Mouse (Mus musculus) urinary bladder, postnatal 14 days (tissue): ENCODE results near the gene Sergef.

ENCODE experiments used
- DNase-seq: peaks from one replicate; pipeline ENCODE4 v3.0.0; 2021; ENCODE audit warnings: low spot score

Gene Sergef

DNA sequence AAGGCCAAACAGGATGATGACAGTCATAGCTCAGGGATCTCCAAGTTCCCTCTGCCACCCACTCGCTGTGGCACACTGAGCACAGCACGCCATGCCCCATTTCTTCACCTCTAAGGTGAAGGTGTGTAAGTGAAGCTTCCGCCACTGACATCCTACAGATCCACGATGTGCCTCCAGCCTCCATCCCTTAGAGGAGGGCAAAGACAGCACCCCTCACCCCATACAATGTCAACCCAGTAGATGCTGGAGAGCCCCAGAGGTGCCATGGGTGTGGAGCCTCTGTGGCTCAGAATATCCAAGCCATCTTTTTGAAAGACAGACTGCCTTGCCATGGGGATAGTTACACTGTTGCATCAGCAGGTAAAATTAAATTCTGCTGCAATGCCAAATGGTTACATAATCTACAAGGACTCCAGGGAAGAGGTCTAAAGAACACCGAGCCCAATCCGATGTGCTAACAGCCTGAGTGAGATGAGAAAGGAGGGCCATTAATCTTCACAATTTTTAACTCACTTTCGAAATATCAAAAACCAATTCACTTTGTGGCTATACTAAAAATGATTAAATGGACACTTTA is 23.1 kb downstream of the Sergef start:
- DNase-seq, result no peak

GRCm38 (mm10) chr7:46615256-46615977 is 24.2 kb downstream of the Sergef start:
- DNase-seq, result no peak

DNA sequence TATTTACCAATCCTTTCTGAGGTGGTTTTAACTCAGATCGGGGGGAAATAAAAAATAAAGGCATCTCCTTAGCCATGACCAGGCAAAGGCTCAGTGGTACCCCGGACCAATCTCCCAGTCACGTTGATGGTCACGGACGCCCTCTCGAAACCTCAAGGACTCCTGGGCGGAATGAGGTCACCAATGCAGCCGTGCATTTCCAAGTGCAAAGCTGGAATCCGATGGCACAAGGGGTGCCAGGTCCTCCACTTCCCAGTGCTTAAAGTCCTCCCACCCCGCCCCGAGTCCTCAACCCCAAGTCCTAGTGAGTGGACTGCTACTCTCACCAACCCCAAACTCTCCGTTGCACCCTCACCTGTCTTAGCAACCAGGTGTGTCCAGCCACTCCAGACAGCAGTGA is 25.3 kb downstream of the Sergef start:
- DNase-seq, result no peak

GRCm38 (mm10) chr7:46613091-46613490 is 26.5 kb downstream of the Sergef start:
- DNase-seq, result no peak

- no peak for DNase-seq
Observed at GRCm38 (mm10) chr7:46612421-46612937, 27.1 kb downstream of the Sergef start.

GRCm38 (mm10) chr7:46611970-46612369 is 27.6 kb downstream of the Sergef start:
- peak; percentile 53 for DNase-seq

DNA sequence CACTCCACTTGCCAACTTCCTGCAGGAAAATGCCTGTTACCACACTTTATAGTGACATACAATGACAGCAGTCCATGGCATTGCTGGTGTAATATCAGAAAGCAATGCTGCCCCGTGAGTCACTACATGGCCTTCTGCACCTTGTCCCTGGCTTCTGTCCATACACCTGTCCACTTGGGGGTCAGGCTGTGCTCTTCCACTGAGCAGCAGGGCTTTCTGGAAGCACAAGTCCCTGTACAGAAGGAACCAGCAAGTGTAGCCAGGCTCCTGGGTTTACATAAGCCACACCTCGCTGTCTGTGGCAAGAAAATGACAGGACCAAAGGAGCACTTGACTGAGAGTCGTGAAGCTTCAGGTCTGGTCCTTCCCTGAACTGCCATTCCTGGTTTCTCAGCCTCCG is 30.3 kb downstream of the Sergef start:
- no peak for DNase-seq

DNA sequence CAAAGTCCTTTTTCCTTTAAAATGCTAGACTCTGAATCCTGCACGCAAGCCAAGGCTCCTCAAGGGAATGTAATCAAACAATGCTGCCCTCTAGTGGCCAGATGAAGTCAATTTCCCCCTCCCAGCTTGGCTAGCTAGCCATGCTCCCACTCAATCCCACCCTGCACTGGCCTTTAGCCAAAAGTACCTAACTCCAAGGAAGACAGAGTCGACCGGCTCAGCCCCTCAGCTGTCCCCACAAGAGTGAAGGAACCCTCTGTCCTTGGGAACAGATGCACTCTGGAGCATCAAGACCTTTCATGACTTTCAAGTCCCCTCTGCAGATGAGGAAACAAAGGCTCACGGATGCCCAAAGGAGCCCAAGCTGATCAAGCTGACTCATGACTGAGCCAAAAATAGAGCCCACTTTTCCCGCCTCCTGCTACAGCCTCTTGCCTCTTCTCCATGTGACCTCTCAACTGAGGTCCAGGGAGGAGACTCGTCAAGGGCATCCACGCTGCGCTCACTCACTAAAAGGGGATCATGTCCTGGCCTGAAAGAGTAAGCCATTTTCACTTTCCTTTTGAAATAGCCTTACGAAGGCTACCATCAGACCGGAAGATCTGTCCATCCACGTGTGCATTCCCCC is 32.1 kb downstream of the Sergef start:
- DNase-seq, result peak; percentile 46

- DNase-seq, result no peak
Observed at GRCm38 (mm10) chr7:46607031-46607426, 32.6 kb downstream of the Sergef start.

- peak; percentile 71 for DNase-seq
Observed at GRCm38 (mm10) chr7:46606391-46607030, 33.1 kb downstream of the Sergef start.

DNA sequence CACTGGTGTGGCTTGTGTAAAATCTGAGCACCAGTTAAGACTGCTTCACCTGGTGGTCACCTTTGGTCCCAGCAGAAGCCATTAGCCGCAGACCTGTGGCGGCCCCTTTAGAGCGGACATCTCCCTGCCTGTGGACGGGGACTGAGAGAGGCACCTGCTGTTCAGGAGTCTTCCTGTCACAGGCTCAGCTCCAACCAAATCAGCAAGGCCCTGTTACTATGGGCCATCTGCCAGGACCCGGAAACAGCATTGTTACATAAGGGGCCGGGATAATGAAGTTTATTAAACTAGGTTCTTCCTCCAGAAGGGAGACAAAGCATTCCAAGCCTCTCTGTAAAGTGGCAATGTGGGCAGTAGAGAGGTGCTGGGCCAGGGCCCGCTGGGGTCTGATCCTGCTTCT is 36.6 kb downstream of the Sergef start:
- no peak for DNase-seq

- no peak for DNase-seq
Observed at GRCm38 (mm10) chr7:46602079-46602478, 37.5 kb downstream of the Sergef start.

GRCm38 (mm10) chr7:46601097-46601496 is 38.5 kb downstream of the Sergef start:
- DNase-seq, result no peak

DNA sequence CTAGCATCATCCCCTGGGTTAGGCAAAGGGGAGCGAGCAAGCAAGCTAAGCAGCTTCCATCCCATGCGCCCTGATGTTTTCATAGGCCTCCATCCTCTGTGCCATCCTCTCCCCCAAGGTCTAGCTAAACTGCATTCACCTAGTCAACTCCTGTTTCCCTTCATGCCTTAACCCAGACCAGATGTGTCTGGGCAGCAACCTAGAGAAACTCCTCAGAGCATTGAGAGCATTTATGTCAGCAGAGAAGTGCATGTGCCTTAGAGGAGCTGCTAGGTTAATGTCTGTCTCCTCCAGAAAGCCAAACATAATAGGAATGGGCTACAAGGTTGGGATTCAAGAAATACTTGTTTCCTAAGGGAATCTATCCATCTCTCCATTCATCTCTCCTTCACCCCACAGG is 42.6 kb downstream of the Sergef start:
- no peak for DNase-seq

GRCm38 (mm10) chr7:46591546-46591945 is 48.1 kb downstream of the Sergef start:
- DNase-seq, result no peak

DNA sequence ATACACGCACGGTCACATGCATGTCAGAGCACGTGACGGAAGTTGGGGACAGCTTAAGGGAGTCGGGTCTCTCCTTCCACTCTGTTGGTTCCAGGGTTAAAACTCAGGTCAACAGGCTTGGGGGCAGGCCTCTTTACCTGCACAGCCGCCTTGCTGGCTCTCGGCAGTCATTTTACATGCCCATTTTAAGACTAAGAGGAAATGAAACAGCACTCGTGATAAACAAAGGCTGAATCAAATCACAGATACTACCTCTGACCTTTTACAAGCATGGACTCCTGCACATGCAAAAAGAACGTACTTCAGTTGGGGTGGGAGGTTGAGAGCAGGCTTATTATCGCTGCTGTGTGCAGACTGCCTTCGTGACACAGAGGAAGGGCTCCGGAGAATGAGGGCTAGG is 50.4 kb downstream of the Sergef start:
- DNase-seq, result no peak

DNA sequence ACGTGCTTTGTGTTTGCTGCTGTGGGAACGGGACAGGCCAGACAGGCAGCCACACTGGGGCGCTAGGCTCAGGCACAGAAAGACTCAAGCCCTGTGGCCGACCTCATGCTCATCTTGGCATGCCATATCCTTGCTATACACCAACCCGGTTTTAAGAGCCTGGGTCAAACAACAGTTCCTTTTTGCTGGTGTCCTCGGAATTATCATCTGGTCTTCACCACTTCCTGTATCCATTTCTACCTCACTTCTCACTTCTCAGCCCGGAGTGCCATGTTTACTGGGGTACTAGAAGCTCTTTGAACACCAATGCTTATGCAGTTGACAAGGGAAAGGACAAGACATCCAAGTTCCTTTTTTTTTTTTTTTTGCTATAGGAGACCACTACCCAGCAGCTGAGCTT is 51.6 kb downstream of the Sergef start:
- no peak for DNase-seq

DNA sequence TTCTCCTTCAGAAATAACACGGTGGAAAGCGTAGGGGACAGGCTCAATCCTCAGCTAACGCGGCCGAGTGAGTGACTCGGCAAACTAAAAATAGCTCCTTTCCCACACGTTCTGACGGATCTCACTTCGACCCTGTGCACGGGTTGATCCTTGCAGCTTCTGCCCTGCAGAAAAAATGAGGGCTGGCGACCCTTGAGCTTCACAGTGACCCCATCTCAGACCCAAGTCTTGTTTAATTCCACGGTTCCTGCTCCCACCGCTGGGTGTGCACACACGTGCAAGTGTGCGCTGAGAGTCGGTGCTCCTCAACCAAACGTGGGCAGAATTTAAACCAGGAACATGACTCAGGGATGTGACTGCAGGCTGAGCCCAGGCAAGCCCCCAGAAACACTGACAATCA is 52.1 kb downstream of the Sergef start:
- DNase-seq, result no peak

DNA sequence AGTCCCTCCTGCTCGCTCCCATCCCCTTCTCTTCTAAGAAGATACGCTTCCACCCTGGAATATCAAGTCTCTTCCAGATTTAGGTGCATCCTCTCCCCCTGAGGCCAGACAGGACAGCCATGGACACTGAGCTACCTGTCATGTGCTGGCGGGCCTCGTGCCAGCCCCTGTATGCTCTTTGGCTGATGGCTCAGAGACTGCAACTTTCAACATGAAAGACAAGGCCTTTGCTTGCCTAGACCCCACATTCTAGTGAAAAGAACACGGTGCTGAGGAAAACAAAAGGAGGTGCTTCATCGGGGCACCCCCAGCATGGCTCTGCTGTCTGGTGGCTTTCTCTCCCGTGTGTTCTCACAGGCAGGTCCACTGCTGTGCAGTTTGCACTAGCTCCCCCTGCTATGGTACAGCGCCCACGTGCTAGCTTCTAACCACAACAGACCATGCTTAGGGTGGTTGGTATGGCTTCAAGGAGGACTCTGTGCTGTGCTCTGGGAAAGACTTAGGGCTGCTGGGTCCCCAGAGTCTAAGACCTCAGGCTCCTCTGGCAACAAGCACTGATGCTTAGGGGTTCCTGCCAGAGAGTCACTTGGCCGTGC is 52.9 kb downstream of the Sergef start:
- DNase-seq, result no peak

DNA sequence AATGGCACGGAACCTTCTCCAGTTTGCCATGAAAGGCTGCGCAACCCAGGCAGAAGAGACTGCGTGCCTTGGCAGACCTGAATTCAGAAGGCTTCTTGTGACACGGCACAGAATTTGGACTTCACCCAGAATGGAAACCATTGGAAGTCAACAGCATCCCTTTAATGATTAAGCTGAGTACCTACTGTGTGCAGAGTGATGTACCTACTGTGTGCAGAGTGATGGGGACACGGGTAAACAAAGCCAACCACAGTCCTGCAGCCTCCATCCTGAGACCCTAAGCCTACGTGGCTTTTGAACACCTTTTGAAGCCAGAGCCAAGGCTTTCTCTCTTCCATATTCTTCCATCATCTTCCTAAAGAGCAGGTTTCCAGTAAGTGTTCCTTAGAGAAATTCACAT is 56.9 kb downstream of the Sergef start:
- DNase-seq, result no peak

DNA sequence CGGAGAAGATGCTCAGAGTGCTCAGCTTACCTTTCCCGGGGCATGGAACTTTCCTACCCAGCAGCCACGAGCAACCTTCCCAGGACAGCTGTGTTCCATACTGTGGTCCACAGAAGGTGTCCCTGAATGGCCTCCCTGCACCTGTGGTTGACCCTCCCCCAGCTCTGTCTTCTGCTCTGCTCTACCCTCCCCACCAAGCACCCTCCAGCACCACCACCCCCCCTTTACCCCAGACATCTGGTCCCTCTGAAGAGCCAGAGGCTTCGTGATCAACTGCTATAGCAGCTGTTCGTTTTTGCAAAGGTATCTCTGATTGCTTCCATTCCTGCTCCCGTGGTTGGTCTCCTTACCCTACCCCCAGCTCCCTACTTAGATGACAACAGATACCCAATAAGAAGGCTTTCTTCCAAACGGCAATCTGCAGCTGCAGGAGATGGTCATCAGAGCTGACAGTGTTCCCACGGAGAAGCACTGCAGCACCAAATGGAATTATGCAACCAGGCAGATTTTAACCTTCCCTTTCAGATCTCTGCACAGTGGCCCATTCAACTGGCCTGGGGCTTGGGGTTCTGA is 58.2 kb downstream of the Sergef start:
- no peak for DNase-seq

DNA sequence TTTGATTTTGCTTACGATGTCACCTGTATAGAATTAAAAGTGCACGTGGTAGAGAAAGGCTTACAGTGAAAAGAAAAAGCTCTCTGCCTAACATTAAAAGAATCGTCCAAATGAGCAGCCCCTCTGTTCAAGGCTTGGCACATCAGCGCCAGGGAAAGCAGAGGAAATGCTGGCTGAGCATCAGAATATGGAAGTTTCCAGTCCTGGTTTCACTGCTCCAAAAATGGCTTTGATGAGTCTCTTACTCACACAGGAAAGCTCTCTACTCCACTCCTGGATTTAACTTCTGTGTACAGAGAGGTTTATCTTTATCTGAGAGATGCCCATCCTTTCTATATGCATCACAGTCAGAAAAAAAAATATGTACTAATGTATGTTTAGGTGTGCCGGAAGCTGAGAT is 61.5 kb downstream of the Sergef start:
- DNase-seq, result no peak
